In the genomic region with DNA sequence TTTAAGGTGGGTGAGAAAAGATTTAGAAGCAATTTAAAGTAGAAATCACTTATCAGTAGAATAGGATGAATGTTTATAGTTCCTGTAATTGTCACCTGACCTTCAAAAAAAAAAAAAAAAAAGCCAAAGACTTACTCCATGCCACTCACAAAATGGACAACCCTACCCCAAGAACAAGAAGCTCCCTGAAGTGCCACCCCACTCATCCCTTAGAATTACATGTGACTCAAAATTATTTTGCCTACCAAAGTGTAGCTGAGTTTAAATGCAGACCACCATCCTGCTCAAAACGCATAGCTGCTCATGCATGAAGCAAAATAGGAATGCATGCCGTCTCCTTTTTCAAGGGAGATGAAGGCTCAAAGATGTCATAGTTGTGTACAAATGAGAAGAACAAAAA, we compare ENCODE assay signal across 17 mouse cellular contexts.
"Had no signal": no experiment of that assay in that cellular context is flagged by ENCODE, and none has a peak within 500 bp of the region (broad histone marks: within the 10 kb centered on the region; RNA-seq: fewer than 3 reads in every experiment).

No protein-coding gene starts in this region.

- H3K36me3 ChIP-seq: intestine, embryonic 15.5 days; kidney, embryonic 15.5 days; limb, embryonic 12.5 days; limb, embryonic 15.5 days had no signal

- ATAC-seq: intestine, embryonic 15.5 days; liver, postnatal 0 days; lung, postnatal 0 days had no signal

- H3K9ac ChIP-seq: intestine, embryonic 15.5 days; kidney, embryonic 15.5 days; limb, embryonic 12.5 days; limb, embryonic 15.5 days; liver, embryonic 14.5 days; liver, postnatal 0 days; lung, embryonic 14.5 days had no signal

- DNase-seq: kidney, adult 11 months; kidney, adult 8-10 months; kidney, postnatal 14 days; kidney, postnatal 4 days; left cerebral cortex, postnatal 4 days; liver, postnatal 0 days; lung, embryonic 14.5 days; thymus, adult 18-20 months; thymus, postnatal 36 days had no signal

- H3K27me3 ChIP-seq: intestine, embryonic 15.5 days; kidney, embryonic 15.5 days; limb, embryonic 12.5 days; limb, embryonic 15.5 days had no signal

- H3K4me3 ChIP-seq: intestine, embryonic 15.5 days; kidney, embryonic 15.5 days; limb, embryonic 12.5 days; limb, embryonic 15.5 days had no signal

- H3K4me1 ChIP-seq: intestine, embryonic 15.5 days; kidney, embryonic 15.5 days; limb, embryonic 12.5 days; limb, embryonic 15.5 days had no signal

- H3K4me2 ChIP-seq: intestine, embryonic 15.5 days; kidney, embryonic 15.5 days; limb, embryonic 12.5 days; limb, embryonic 15.5 days; liver, embryonic 11.5 days; lung, embryonic 14.5 days had no signal

- H3K27ac ChIP-seq: intestine, embryonic 15.5 days; kidney, embryonic 15.5 days; limb, embryonic 12.5 days; limb, embryonic 15.5 days; liver, embryonic 14.5 days; macrophage had no signal

- H3K9me3 ChIP-seq: intestine, embryonic 15.5 days; kidney, embryonic 15.5 days; limb, embryonic 12.5 days; limb, embryonic 15.5 days had no signal
